Mouse (Mus musculus) intestine, embryonic 14.5 days (tissue): ENCODE measurements around the gene Atp6v1g2. TPM values are rescaled to one million over a fixed set of nuclear protein-coding genes. Genes with fewer than 3 reads are reported as not detected.

Source experiments
- ATAC-seq: fragments of 200-750 bp; cut with Nextera tagmentation; replicated peaks from 2 replicates; pipeline ENCODE4 v1.8.0; 2017; ENCODE audit warnings: low read depth, moderate number of reproducible peaks, moderate TSS enrichment, moderate library complexity; ENCODE audit not compliant: low FRiP score, low TSS enrichment
- DNase-seq: peaks from one replicate; pipeline ENCODE4 v3.0.0-alpha.2; 2018; ENCODE audit warnings: low spot score
- H3K27ac ChIP-seq: fragments of 300-500 bp; sonication (generic); 2 replicates; pipeline ENCODE4 v1.5.1; 2014; ENCODE audit warnings: low read depth, mild to moderate bottlenecking, control low read depth
- H3K27me3 ChIP-seq: fragments of 300-500 bp; sonication (generic); replicated peaks from 2 replicates; pipeline ENCODE4 v1.6.1; 2014; ENCODE audit warnings: low read length, control low read depth; ENCODE audit not compliant: control insufficient read depth, insufficient read depth
- H3K36me3 ChIP-seq: fragments of 300-500 bp; sonication (generic); 2 replicates; pipeline ENCODE4 v1.6.1; 2014; ENCODE audit warnings: low read length, control low read depth; ENCODE audit not compliant: control insufficient read depth, insufficient read depth
- H3K4me1 ChIP-seq: fragments of 300-500 bp; sonication (generic); replicated peaks from 2 replicates; pipeline ENCODE4 v1.6.1; 2014; ENCODE audit warnings: low read length, control low read depth, mixed read lengths; ENCODE audit not compliant: control insufficient read depth, insufficient read depth
- H3K4me2 ChIP-seq: fragments of 300-500 bp; sonication (generic); 2 replicates; pipeline ENCODE4 v1.6.1; 2014; ENCODE audit warnings: low read length
- H3K4me3 ChIP-seq: fragments of 300-500 bp; sonication (generic); 2 replicates; pipeline ENCODE4 v1.5.1; 2014; ENCODE audit warnings: low read depth, low read length, control low read depth, mixed read lengths
- H3K9ac ChIP-seq: fragments of 300-500 bp; sonication (generic); 2 replicates; pipeline ENCODE4 v1.6.1; 2014; ENCODE audit warnings: mild to moderate bottlenecking, low read length
- H3K9me3 ChIP-seq: fragments of 300-500 bp; sonication (generic); 2 replicates; pipeline ENCODE4 v1.6.1; 2016; ENCODE audit warnings: low read length, control low read depth; ENCODE audit not compliant: control insufficient read depth
- WGBS: fragments of 180-500 bp; shearing (Covaris S2); extraction: QIAGEN DNeasy Blood & Tissue Kit; methylation state at CpG from one replicate; pipeline ENCODE4 v1.1.7; 2014; 5-methylcytosine and 5-hydroxymethylcytosine counted together
- polyA plus RNA-seq: library from polyadenylated mRNA; unstranded; fragments of >200 nt; fragmentation: Nextera tagmentation; extraction: Ambion mirVana; gene quantifications from 2 replicates; pipeline ENCODE4 v1.2.1, GENCODE M21; 2014

The Atp6v1g2 gene
- 5.8 and 5.9 TPM in 2 replicates for polyA plus RNA-seq

DNA sequence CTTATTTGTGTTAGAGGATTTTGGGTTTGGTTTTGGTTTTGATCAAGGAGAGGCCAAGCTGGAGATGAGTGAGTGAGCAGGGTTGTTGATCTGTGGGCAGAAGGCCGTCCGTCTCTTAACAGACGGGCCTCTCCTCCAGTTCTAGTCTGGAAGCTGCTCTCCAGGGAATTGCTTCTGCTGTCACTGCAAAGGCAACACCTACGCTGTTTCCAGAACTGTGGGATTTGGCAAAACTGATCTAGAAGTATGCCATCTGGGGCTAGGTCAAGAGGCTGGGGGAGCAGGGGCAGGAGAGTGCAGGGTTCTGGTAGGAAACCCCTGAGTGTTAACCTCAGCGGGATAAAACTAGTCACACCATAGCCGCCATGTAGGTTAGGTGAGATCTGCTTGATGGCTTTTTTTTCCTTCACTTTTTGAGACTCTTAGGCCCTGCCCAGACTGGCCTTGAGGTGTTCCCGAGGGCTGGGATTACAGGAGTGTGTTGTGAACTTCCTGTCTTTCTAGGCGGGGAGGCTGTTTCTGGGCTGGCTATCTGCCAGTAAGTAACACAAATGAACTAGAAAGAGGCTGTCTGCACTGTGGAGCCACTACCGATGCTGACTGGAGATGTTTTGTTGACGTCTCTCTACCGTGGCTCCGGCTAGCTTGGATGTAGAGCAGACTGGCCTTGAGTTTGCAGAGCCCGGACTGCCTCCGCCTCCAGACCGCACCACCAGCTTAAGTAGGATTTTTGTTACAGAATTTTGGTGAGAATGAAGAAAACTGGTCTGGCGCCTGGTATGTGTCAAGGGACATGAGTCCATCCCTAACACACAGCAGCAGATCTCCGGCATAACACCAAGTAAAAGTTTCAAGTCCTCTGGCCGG is at the start of gene Atp6v1g2:
Gene Atp6v1g2 (plus strand): TSS at position 547 of the 867 bp plus-strand sequence.
- DNase-seq (no peak), ATAC-seq (0 out of 2 replicates have a peak, but pooled peaks have one; percentile 2)
- Histone ChIP-seq H3K27ac (peak within 1 kb of the TSS; percentile 96), H3K4me3 (peak within 1 kb of the TSS; percentile 59), H3K36me3 (peaks cover 25% of the 10 kb centered on the region), H3K9me3 (no peaks in the 10 kb centered on the region), H3K27me3 (no peaks in the 10 kb centered on the region), H3K4me2 (peak within 1 kb of the TSS; percentile 84), H3K4me1 (peaks cover 42% of the 10 kb centered on the region), H3K9ac (peak within 1 kb of the TSS; percentile 73)
- WGBS, result 39% methylated on average over 18 of the region's 18 CpGs

DNA sequence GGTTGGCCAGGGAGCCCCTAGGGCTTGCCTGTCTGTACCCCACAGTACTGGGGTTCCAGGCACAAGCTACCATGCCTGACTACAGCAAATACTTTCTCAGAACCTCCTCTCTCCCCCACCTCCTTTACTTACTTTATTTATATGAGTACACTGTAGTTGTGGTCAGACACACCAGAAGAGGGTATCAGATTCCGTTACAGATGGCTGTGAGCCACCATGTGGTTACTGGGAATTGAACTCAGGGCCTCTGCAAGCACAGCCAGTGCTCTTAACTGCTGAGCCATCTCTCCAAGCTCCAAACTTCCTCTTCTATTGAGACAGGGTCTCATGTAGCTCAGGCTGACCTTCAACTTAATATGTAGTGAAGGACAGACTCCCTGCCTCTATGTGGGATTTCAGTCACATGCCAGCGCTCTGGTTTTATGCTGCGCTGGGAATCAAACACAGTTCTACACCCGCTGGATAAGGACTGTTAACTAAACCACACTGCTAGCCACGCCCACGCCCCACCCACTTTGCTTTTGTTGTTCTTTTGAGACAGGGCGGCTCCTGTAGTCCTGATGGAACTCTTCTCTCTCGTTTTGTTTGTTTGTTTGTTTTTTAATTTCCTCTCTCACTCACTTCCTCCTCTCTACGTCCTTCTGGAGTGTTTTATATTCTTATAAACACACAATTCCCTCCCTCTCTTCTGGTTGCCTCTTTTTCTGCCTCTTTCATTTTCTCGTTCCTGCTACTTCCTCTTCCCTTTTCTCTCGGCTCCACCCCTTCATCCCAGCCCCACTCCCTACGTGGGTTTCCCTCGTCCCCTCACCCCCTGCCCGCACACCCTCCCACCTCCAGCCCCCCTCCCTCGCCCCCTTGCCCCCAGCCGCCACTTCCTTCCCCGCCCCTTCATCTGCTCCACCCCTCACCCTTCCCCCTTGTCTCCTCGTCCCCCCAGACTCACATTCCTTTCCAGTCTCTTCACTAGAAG is 47.5 kb upstream of the Atp6v1g2 start:
- 4% methylated on average over 18 of the region's 18 CpGs for WGBS
- peak overlapping the region; percentile 53 for H3K9ac ChIP-seq
- H3K9me3 ChIP-seq, result no peaks in the 10 kb centered on the region
- no peaks in the 10 kb centered on the region for H3K36me3 ChIP-seq
- H3K27ac ChIP-seq, result peak overlapping the region; percentile 78
- H3K27me3 ChIP-seq, result no peaks in the 10 kb centered on the region
- peak; percentile 49; the same call in 1 of the 2 replicates for ATAC-seq
- peaks cover 5% of the 10 kb centered on the region for H3K4me1 ChIP-seq
- H3K4me3 ChIP-seq, result peak overlapping the region; percentile 41
- peak overlapping the region; percentile 62 for H3K4me2 ChIP-seq
- DNase-seq, result peak; percentile 84

DNA sequence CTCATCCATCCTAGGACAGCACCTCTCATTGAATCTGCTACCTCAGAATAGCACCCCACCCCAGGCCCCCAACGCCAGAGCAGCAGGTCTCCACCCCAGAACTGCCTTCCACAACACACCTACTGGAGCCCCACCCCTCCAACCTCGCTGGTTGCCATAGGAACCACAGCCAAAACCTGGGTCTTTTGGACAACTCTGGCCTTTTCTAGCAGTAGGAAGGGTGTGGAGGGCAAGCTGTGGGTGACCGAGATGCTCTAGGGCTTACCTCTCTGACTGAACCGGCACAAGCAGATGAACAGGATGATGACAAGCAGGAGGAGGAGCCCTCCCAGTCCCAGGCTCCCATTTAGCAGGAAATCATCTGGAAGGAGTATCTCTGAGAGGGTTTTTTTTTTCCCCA is 46.8 kb upstream of the Atp6v1g2 start:
- Histone ChIP-seq H3K9me3 (no peaks in the 10 kb centered on the region), H3K36me3 (no peaks in the 10 kb centered on the region), H3K4me2 (peak overlapping the region; percentile 62), H3K27ac (peak overlapping the region; percentile 78), H3K9ac (no peak overlapping the region), H3K27me3 (no peaks in the 10 kb centered on the region), H3K4me3 (peak overlapping the region; percentile 41; the same call in 1 of the 2 replicates), H3K4me1 (peaks cover 5% of the 10 kb centered on the region)
- peak; percentile 40 for ATAC-seq
- whole genome bisulfite sequencing, result 0% methylated on average over 4 of the region's 4 CpGs
- peak; percentile 74 for DNase-seq

DNA sequence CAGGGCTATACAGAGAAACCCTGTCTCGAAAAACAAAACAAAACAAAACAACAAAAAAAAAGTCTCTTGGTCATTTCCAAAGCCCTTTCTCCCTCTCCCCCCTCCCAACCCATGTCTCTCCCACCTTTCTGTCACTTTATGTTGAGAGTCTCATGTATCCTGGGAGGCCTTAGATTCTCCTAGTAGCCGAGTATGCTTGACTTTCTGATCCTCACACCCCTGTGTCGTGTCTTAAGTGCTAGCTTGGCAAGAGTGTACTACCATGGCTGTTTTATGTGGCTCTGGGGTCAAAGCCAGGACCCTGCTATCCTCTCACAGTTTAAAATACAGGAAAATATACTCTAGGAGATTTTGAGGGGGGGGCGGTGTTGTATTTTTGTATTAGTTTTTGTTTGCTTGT is 46.1 kb upstream of the Atp6v1g2 start:
- no peak overlapping the region for H3K27ac ChIP-seq
- ATAC-seq, result no peak

DNA sequence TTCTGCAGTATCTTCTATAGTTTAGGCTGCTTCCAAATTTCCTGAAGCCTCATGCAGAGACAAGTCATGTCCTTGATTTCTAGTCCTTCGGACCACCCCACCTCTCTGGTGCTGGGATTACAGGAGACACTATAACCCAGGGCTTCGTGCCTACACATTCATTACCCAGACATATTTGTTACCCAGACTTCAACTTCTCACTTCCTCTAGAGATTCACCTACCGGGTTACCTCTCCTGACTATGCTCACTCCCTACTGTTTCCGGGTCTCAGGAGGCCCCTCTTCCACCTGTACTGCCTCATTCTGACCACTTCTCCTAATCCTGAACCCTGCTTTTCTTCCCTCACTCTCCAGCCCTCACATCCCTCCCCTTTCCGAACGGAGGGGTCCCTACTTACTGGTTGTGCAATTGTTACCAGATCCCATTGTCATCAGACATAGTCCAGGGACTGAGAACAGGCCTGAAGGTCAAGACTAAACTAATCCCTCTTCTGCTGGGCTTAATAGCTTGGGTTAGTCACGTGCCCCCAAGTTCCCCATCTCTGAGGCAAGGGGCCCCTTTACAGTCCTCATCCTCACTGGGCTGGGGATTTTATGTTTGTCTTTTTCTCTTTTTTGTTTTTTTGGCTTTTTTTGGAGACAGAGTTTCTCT is 45.4 kb upstream of the Atp6v1g2 start, which contains the start of gene Lst1:
Gene Lst1 (minus strand): TSS at position 481 of the 652 bp plus-strand sequence.
- H3K9me3 ChIP-seq, result no peaks in the 10 kb centered on the region
- H3K36me3 ChIP-seq, result no peaks in the 10 kb centered on the region
- no peak for ATAC-seq
- peaks cover 5% of the 10 kb centered on the region for H3K4me1 ChIP-seq
- H3K27me3 ChIP-seq, result no peaks in the 10 kb centered on the region
- no peak within 1 kb of the TSS for H3K9ac ChIP-seq
- H3K4me2 ChIP-seq, result no peak within 1 kb of the TSS
- no peak for DNase-seq
- no peak within 1 kb of the TSS for H3K4me3 ChIP-seq
- WGBS, result 63% methylated on average over 7 of the region's 7 CpGs
- H3K27ac ChIP-seq, result no peak within 1 kb of the TSS

More for the DNA sequence above, 46.1 kb upstream of the Atp6v1g2 start:
- Histone ChIP-seq H3K27me3 (no peaks in the 10 kb centered on the region), H3K9me3 (no peaks in the 10 kb centered on the region), H3K4me3 (no peak overlapping the region), H3K4me1 (peaks cover 5% of the 10 kb centered on the region), H3K4me2 (no peak overlapping the region), H3K36me3 (no peaks in the 10 kb centered on the region), H3K9ac (no peak overlapping the region)
- DNase-seq, result no peak
- 66% methylated on average over 4 of the region's 4 CpGs for WGBS

DNA sequence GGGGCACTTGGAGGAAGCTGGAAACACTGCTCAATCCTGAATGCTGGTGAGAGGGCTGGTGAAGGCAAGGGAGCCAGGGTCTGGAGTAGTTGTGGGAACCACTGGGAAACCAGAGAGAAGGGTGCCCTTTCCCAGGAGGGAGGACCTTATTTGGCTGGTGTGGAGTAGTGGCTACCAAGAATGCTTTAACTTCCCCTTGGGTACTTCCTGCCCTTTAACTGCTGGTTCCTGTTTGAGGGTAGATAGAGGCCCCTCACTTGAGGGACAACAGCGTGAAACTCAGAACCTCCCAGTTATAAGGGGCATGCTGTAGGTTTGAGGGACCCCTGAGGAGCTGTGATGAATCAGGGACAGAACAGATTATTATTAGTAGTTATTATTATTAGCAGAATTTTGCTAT is 44.3 kb upstream of the Atp6v1g2 start:
- no peak for ATAC-seq
- H3K27ac ChIP-seq, result no peak overlapping the region

DNA sequence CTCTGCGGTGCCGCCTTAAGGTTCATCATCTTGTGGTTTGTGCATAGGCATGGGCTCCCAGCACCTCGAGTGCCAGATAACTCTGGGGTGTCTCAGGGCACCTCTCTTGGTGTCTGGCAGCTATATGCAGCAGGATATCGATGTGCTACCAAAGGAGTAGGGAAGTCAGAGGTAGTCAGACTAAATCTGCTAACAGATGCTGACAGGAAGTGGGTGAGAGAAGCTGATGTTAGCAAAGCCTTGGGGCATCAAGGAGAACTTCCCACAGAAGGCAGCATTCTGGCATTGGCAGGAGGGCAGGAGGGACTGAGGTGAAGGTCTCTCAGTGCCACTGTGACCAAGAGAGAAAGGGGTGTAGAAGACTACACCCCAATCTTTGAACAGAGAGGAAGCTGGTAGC is 43.4 kb upstream of the Atp6v1g2 start:
- Histone ChIP-seq H3K9me3 (no peaks in the 10 kb centered on the region), H3K27ac (no peak overlapping the region), H3K4me2 (no peak overlapping the region), H3K9ac (no peak overlapping the region), H3K4me1 (peaks cover 16% of the 10 kb centered on the region), H3K27me3 (peaks cover 5% of the 10 kb centered on the region), H3K36me3 (no peaks in the 10 kb centered on the region), H3K4me3 (no peak overlapping the region)
- DNase-seq (no peak), ATAC-seq (no peak)
- WGBS, result 63% methylated on average over 4 of the region's 4 CpGs

More for the DNA sequence above, 44.3 kb upstream of the Atp6v1g2 start:
- Histone ChIP-seq H3K9ac (no peak overlapping the region), H3K4me3 (no peak overlapping the region), H3K4me2 (no peak overlapping the region), H3K36me3 (no peaks in the 10 kb centered on the region), H3K9me3 (no peaks in the 10 kb centered on the region), H3K27me3 (no peaks in the 10 kb centered on the region; the same call in 1 of the 2 replicates), H3K4me1 (peaks cover 9% of the 10 kb centered on the region)
- 50% methylated on average over 1 of the region's 1 CpGs for WGBS
- no peak for DNase-seq

DNA sequence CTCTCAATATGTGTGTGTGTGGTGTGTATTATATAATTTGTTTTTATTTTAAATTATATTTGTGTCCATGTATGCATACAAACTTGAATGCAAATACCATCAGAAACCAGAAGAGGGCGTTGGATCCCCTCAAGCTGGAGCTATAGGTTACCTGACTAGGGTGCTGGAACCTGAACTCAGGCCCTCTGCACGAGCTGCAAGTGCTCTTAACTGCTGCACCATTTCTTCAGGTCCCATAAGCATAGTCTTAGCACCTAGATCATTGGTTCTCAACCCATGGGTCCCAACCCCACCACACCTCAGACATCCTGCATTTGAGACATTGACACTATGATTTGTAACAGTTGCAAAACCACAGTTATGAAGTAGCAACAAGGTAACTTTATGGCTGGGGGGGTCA is 41.7 kb upstream of the Atp6v1g2 start:
- WGBS, result 61% methylated on average over 2 of the region's 2 CpGs
- Histone ChIP-seq H3K9me3 (no peaks in the 10 kb centered on the region), H3K4me2 (no peak overlapping the region), H3K27me3 (peaks cover 18% of the 10 kb centered on the region), H3K9ac (no peak overlapping the region), H3K27ac (no peak overlapping the region), H3K4me1 (peaks cover 19% of the 10 kb centered on the region; the same call in 1 of the 2 replicates), H3K4me3 (no peak overlapping the region), H3K36me3 (no peaks in the 10 kb centered on the region)
- DNase-seq (no peak), ATAC-seq (no peak)
